Mouse (Mus musculus) embryo, embryonic 10.5 days (tissue): ENCODE measurements at regions not wholly inside any gene's neighbourhood (a gene's known extent, or its start where the extent isn't known, plus 50 kb on each side); places are given as distances from the start of the nearest gene placed in this dataset.

Source experiments
- DNase-seq: peaks from one replicate; pipeline ENCODE4 v3.0.0-alpha.2; 2015; ENCODE audit warnings: low spot score

DNA sequence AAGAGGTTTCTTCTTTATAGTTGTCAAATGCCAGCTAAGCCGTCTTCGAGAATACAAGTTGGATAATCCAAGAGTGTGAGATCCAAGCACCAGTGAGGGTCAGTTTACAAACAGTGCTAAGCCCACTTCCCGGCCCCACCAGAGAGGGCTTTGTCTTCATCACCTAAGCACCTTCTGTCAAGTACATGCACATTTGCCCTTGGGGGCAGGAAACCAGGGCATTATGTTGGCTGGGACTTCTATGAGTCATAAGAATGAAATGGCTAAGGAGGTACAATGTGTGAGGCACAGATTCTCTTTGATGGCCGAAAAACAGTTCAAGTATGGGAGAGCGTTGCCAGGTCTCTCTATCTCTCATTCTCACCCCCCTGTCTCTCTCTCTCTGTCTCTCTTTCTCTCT is 387.1 kb downstream of the Nedd1 start:
- no peak for DNase-seq

DNA sequence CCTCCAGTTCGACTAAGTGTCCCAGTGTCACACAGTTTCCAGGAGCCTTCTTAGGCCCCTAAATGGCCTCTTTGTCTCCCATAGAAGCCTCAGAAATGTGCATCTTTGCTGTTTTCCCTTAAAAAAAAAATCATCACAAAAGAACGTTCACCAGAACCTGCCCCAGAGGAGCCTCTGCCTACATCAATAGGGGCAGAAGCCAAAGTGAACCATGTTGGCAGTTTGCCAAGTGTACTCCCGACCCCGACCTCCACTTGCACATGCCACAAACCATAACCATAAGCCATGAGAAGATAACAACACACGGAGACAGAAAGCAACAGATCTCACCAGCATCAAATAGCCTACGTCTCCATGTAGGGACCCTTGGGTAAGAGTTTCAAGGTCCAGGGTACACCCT is 388.4 kb downstream of the Nedd1 start:
- DNase-seq, result no peak

DNA sequence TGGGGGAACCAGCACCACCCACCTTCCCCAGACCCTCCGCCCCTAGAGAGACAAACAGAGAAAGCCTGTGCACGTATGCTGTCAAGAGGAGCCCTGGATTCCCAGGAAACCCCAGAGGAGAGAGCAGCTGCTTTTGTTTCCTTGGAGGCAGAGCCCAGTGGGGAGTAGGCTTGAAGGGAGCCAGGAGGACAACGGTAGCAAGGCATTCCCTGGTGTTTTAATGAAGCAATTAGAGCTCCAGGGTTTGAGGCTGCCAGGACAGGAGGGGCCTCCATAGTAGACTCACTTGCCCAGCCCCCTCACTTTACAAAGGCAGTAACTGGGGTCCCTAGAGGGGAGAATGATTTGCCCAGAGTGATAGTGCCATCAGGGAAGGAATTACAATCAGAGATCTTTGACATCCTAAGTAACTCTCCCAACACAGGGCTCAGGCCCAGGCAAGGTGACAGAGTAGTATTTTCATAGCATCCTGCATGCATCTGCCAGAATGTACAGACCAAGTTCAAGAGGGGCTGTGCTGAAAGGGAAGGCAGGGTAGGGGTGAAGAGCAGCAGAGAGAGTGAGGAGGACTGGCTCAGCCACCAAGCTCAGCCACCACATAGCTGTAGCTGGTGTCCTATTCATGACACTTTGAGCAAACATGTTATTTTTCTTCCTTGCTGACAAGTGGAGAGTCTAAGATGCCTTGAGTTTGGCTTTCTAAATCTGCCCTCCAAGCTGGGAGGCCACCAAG is 389.0 kb downstream of the Nedd1 start:
- DNase-seq, result peak; percentile 63

DNA sequence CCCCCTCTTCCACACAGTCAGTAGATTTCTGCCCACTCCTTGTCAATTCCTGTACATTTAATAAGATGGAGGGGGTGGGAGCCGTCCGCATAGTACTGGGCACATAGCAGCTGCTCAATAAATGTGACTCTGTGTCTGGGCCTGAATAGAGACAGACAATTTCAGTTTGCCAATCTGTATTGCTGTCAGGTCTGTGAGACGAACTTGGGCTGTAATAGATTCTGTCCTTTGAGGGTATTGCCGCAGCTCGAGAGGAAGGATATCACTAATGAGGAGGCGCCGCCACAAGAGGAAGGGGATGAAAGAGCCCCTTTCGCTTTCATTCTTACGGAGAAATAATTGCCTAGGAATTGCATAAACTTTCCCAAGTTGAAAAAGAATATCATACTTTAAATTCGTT is 392.1 kb downstream of the Nedd1 start:
- no peak for DNase-seq

DNA sequence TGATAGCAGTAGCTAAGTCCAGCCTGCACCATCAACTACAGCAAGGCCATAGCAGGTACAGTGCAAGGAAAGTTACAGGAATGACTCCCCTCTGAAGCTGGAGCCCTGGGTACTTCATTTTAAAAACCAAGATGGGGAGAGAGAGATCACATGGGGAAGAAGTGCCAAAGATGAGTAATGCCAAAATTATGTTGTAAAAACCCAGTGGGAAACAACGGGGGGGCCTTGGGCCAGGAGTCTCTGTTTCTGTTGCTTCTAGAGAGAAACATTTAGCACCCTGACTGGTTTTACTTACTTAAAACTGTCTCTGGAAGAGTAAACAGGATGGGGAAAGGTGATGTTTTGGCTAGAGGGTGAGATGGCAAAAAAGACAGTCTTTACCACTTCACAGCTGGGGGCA is 392.6 kb downstream of the Nedd1 start:
- DNase-seq, result no peak

DNA sequence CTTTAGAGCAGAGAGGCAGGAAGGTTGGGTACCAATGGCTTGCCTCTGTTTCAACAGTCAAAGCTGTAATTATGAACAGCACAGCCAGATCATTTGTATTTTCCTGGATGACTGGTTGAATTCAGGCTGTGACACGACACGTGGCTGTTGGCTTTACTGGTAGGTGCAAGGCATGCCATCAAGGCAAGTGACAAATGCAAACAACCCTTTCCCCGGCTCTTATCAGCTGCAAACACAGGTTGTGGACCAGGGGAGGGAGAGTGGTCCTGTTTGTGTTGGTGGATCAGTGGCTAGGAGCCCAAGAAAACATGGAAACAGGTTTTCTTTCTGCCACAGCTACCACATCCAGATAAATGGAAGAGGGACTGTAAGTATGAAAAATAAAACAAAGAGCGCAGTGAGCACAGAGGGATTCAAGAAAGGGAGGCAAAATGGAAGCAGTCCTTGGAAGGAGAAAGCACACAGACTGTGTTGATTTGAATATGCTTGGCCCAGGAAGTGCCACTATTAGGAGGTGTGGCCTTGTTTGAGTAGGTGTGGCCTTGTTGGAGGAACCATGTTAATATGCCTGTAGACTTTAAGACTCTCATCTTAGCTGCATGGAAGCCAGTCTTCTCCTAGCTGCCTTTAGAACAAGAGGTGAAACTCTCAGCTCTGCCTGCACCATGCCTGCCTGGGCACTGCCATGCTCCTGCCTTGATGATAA is 396.8 kb downstream of the Nedd1 start:
- DNase-seq, result no peak

DNA sequence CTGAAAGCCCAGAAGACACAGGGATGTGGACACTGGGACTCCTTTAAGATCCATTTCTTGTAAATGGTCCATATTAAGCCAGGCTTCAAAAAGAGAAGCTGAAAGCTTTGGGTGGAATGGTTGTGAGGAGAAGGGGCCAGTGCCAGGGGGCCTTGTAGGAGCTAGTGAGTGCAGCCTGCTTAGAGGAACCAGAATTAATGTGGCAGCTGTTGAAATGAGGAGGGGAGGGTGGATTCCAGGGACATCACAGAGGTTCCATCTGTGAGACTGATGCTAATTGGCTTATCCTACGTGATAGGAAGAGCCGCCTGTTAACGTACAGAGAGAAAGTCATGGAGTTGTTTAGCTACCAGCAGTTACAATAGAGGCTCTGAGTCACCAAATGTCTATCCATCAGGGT is 407.6 kb downstream of the Nedd1 start:
- no peak for DNase-seq

DNA sequence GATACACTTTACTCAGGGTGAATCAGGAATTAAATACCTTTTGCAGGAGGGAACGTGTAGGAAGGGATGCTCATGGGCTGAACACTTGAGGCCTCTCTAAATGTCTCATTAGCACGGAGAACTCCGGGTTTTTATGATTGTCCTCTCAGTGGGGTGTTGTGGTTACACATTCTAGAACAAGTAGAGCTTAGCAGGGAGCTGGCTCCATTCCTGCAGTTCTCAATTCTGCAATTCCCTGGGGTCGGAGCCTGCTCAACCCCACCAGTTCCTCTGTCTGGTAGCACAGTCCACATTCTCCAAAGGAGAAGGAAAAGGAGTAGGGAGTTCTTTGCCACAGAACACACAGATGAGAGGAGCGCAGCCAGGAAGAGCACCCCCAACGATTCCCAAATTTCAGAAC is 409.9 kb downstream of the Nedd1 start:
- DNase-seq, result no peak

DNA sequence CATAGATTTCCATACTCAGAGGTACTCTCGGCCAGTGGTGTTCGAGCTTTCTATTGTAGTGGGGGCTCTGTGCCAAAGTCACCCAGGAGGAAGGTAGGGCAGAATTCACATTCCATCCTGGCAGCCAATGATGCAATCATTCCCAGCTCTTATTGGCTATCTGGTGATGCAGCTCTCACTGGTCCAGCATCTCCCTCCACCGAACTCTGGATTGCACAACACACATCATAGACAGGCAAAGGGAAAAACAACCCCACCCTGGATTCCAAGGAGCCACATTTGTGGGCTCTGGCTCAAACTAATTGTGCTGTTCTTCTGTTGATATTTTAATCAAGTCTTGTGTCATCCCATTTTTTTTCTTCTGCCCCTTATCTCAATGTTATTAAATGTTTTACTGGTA is 413.6 kb downstream of the Nedd1 start:
- DNase-seq, result no peak

DNA sequence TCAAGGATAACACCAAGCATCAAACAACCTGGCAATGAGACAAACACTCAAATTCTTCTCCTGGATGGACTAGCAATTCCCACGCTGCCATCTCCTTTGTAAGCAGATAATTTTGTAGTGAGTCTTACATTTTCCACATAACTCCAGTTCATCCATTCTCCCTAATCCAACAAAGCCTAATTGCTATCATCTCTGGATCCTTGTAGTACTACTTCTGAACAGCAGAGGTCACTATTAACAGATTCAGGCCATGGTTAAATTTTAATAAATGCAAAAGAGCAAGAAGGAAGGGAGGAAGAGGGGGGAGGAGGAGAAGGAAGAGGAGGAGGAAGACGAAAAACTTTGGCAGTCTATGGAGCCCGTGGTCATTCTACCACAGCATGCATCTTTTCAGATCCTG is 414.4 kb downstream of the Nedd1 start:
- peak; percentile 76 for DNase-seq

DNA sequence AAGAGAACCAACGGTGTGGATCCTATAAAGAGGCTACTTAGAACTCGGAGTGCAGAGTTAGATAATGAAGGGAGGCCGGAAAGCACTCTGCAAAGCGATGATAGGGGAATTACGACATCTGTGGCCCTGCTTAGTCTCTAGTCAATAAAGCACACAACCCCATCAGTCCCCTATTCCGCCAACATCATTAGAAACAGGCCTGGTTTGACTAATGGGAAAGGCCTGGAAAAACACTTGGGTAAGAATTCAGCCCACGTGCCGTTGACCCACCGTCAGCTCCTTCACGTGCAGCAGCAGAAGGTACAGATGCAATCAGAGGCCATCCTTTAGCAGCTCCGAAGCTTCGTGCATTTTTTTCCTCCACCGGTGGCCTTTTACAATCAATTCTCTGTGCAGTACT is 423.5 kb downstream of the Nedd1 start:
- DNase-seq, result peak; percentile 36

DNA sequence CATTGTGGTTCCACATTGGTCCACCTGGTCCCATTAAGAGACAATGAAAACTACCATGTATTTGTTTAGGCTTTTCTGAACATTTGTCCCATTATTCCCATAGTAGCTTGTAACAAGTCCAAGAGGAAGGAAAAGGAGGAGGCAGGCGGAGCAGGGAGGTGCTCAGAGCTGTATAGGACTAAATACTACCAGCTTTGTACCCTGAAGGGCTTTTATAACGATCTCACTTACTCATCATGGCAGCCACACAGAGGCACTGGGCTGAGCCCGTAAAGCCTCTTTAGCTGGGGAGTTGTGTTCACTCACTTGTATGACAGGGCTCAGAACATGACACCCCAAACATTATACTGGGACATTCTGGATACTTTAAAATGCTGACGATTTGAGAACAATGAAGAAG is 425.4 kb downstream of the Nedd1 start:
- DNase-seq, result no peak

DNA sequence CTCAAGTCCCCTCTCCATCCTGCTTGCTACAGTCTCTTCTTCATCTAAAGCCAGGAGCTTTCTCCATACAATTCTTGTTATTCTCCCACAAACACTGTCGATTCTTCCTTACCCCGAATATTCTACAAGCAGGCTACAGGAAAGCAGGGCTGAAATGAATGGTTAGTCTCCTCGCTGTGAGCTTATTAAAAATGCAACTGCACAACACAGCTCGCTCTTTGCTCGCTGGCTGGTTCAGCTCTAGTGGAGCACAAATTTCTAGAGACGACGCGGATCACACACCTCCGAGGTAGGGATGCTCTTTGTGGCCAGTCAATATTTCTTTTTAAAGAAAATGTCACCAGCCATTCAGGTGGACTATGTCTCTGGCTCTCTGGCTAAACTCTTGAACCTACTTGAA is 425.9 kb downstream of the Nedd1 start:
- DNase-seq, result no peak

DNA sequence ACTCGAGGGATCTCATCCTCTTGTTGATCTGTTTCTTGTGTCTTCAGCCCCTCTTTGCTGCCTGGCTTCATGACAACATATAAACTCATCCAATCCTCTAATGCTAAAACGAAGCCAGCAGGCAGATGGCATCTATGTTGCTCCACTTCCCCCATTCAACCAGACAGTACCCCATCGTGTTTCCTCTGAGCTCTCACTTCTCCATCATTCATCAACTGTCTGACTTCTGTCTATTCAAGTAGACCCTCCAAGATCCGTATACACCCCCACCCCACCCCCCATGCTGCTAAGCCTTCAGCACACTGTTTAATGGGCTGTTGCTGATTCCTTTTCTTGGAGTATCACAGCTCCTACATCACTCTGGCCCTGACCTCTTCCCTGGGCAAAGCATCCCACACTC is 429.0 kb downstream of the Nedd1 start:
- DNase-seq, result peak; percentile 13

DNA sequence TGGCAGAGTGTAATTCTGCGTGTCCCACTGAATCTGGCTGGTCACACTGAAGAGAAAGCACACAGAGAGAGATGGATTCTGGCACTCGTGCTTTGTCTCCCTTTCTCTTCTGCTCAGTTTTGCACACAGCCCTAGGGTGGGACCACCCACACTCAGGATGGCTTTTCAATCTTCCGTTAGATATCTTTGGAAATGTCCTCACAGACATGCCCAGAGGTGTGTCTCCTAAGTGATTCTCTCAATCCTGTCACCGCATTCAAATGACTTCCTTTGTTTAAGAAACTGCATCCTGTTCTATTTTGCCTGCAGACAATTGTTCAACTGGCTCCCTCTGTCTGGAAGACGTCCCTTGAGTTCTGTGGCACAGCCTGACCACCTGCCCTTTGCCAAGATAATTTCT is 433.0 kb downstream of the Nedd1 start:
- DNase-seq, result no peak

DNA sequence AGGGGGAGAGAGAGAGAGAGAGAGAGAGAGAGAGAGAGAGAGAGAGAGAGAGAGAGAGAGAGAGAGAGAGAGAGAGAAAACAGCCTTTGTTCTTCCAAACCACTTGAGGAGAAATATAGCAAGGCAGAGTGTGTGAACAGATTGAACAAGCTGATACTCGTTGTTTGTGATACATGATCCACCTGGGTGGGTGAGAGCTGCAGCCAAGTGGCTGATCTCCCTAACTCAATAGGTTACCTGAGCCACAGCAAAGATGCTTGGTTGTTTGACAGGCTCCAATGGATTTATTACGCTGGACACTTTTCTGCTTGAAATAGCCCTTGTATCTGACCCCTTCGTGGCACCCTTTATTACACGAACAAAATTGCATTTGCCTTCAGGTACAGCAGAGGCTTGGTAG is 438.0 kb downstream of the Nedd1 start:
- no peak for DNase-seq

DNA sequence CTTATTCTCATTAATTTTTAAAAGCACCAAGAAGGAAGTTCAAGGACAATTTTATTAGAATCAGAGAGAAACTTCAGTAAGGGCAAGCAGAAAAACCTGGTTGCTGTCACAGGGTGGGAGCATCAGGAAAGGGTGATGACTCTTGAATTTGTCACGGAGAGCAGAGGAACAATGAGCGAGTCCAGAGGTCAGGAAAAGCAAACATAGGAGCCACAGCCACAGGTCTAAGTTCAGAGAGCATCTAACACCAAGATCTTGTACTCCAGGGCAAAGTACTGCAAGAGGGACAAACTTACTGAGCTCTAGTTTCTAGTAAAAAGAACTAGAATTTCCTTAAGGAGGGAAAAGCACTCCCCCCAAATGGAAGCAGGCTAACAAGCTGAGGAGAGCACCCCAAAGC is 444.2 kb downstream of the Nedd1 start:
- peak; percentile 20 for DNase-seq

DNA sequence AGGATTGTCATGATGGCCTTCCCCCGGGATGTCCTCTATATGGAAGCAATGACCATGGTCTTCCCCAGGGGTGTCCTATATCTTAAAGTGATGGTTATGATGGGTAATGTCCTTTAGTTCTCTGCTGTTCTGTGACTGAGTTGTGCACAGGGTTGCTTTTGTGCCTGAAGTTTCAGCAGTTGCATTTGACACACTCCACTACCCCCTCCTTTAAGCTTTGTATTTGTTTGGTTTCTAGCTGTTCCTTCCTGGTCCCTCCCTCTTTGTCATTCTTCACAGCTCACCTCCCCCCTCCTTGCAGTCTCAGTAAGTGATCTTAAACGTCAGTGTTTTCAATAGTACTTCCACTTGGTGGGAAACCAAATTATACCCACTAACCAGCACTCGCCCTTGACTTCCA is 464.4 kb downstream of the Nedd1 start:
- DNase-seq, result no peak

DNA sequence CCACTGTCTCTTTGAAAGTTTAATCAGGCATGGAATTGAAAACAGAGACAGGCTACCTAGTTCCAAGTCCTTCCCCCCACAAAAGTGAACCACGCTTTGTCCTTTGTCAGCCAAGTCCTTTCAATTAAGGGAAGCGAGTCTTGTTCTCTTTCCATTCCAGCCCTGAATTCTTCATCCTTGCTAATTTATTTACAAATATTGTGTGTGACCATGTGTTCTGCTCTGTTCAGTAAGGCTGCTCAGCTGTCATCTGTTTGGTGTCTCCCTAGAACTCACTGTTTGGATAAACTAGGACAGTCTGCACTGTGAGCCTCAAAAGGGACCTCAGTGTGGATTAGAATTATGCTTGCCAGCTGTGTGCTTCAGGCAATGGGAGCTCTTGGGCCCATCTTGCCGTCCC is 473.6 kb downstream of the Nedd1 start:
- no peak for DNase-seq

DNA sequence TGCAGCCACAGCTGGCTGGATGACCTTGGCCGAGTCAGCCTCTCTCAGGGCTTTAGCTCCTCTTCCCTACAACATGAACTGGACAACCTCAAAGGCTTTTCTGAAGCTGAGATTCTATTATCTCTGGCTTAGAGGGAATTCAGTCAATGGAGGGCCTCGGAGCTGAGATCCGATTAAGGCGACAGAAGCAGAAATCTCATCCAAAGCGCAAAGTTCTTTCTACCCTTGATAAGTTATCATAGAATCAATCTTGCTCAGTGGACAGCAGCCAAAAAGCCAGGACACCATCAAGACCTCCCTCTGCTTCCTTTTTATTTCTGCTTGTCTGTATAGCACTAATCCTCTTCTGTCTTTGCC is 474.8 kb downstream of the Nedd1 start:
- DNase-seq, result peak; percentile 50

DNA sequence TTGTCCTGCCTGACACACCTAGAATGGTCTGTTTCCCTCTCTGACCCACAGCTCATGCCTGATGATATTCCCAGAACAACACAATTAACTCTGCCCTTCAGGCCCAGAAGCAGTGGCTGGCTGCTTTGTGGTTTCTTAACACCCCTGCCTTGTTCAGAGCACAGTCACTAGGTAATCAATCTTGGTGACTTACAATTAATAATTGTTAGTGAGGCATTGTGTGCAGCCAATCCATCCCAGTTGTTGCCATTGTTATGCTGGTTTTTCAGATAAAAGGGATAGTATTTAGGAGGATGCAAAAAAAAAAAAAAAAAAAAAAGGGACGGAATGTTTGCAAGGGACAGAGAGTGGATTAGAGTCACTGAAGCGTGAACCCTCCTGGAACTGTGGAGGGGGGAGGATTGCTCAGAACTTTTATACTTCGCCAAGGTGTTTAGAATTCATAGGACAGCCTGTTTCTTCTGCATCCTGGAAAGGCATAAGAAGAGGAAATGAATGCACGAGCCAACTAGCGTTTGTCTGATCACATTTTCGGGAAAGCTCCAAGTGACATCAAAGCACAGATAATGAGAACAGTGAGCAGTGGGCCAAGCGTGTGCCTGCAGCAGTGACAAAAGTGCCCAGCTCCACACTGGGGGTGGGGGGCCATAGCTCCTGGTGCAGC is 475.3 kb downstream of the Nedd1 start:
- DNase-seq, result peak; percentile 60

DNA sequence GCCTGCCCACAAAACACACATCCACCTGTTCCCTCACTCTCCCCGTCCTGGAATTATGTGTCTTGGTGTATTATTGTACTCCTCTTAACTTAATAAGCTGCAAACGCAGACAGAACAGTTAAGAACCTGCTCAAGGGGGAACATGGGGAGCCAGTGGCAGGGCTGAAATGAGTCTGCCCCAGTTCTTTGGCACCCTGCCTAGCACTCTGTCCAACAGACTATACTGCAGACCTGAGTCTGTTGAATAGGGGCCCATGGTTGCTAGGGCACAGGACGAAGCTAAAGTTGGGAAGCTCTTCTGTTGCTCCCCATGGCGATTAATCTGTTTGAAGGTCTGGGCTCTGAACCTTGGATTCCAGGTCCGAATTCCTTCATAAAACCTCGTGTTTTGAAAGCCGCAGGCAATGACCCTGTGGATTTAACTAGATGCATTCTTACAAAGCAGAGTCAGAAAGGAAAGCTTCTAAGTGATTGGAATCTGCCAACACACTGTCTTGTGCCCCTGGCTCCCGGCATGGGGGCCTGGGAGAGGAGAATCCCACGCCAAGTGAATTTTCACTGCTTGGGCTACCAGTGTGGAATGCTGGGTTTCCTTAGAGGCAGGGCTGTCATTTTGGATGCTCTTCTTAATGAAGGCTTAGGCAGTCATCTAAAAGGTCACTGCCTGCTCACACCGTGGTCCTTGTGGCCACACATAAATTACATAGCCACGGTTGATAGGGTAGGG is 479.3 kb downstream of the Nedd1 start:
- peak; percentile 36 for DNase-seq

DNA sequence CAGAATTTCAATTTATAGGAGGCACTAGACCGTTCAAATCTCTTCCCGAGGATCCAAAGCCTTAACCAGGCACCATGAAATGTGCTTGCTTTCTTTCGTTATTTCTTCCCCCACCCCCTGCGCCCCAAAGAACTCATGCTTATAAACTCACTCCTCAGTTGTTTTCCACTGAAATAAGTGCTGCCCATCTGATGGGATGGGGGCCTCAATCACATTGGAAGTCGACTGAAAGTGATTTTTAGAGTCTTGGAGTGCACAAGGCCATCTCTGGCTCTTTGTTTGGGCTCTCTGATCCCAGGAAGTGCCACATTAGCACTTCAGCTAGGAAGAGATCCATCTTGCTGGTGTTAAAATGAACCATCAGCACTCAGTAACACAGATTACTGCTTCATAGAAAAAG is 484.3 kb downstream of the Nedd1 start:
- no peak for DNase-seq
